Mouse (Mus musculus) spleen, adult 2 months (tissue): ENCODE measurements around the gene Lrrc29.

Experiments
- CTCF ChIP-seq: fragments of 200-500 bp; IDR thresholded peaks from 2 replicates; pipeline ENCODE4 v1.5.1; 2011; ENCODE audit warnings: mild to moderate bottlenecking, inconsistent platforms; ENCODE audit not compliant: insufficient read depth, insufficient read length, insufficient replicate concordance; ENCODE audit errors: extremely low read depth
- POLR2A ChIP-seq: fragments of 200-500 bp; IDR thresholded peaks from 2 replicates; pipeline ENCODE4 v1.6.1; 2011; ENCODE audit warnings: low read depth, low read length, inconsistent platforms

- TF ChIP-seq POLR2A (no peak), CTCF (no peak)
Observed at GRCm38 (mm10) chr8:105311718-105312117, 14.4 kb downstream of the Lrrc29 start.
